Mouse (Mus musculus) small intestine, adult 2 months (tissue): Measurements from ENCODE around the gene Cdr2l.

Experiments
- CTCF ChIP-seq: fragments of 200-500 bp; IDR thresholded peaks from 2 replicates; pipeline ENCODE4 v1.5.1; 2012; ENCODE audit warnings: low read depth, mild to moderate bottlenecking, control low read depth, inconsistent platforms, low read length, moderate library complexity, mixed read lengths; ENCODE audit not compliant: insufficient replicate concordance, insufficient read length; ENCODE audit errors: extremely low read depth
- POLR2A ChIP-seq: fragments of 200-500 bp; IDR thresholded peaks from 2 replicates; pipeline ENCODE4 v1.6.1; 2012; ENCODE audit warnings: low read depth, mild to moderate bottlenecking, control low read depth, inconsistent platforms, low read length, moderate library complexity

- TF ChIP-seq CTCF = no peak
- no peak for TF ChIP-seq POLR2A
Observed at GRCm38 (mm10) chr11:115371354-115371753, 10.4 kb upstream of the Cdr2l start.
